Mouse (Mus musculus) hindbrain, postnatal 0 days (tissue): ENCODE measurements at regions not wholly inside any gene's neighbourhood (a gene's known extent, or its start where the extent isn't known, plus 50 kb on each side); places are given as distances from the start of the nearest gene placed in this dataset.

Experiments
- ATAC-seq: fragments of 200-750 bp; cut with Nextera tagmentation; 2 replicates; pipeline ENCODE4 v1.8.0; 2017; ENCODE audit warnings: mild to moderate bottlenecking, moderate TSS enrichment, moderate library complexity
- DNase-seq: peaks from one replicate; pipeline ENCODE4 v3.0.0-alpha.2; 2015; ENCODE audit warnings: low spot score
- H3K27ac ChIP-seq: fragments of 300-500 bp; sonication (generic); 2 replicates; pipeline ENCODE4 v1.5.1; 2014; ENCODE audit warnings: mild to moderate bottlenecking
- H3K27me3 ChIP-seq: fragments of 300-500 bp; sonication (generic); 2 replicates; pipeline ENCODE4 v1.6.1; 2014; ENCODE audit warnings: low read length, mixed read lengths; ENCODE audit not compliant: insufficient read depth
- H3K36me3 ChIP-seq: fragments of 300-500 bp; sonication (generic); 2 replicates; pipeline ENCODE4 v1.6.1; 2014; ENCODE audit warnings: low read length, mixed read lengths; ENCODE audit not compliant: insufficient read depth
- H3K4me1 ChIP-seq: fragments of 300-500 bp; sonication (generic); 2 replicates; pipeline ENCODE4 v1.6.1; 2014; ENCODE audit warnings: antibody characterized with exemption, low read length, mixed read lengths; ENCODE audit not compliant: insufficient read depth
- H3K4me2 ChIP-seq: fragments of 300-500 bp; sonication (generic); 2 replicates; pipeline ENCODE4 v1.6.1; 2014; ENCODE audit warnings: low read depth, mild to moderate bottlenecking, low read length, moderate library complexity, mixed read lengths
- H3K4me3 ChIP-seq: fragments of 300-500 bp; sonication (generic); 2 replicates; pipeline ENCODE4 v1.5.1; 2014; ENCODE audit warnings: low read length
- H3K9ac ChIP-seq: fragments of 300-500 bp; sonication (generic); replicated peaks from 2 replicates; pipeline ENCODE4 v1.6.1; 2014; ENCODE audit warnings: mild to moderate bottlenecking, low read length, moderate library complexity, mixed read lengths
- H3K9me3 ChIP-seq: fragments of 300-500 bp; sonication (generic); 2 replicates; pipeline ENCODE4 v1.6.1; 2016; ENCODE audit warnings: low read length, mixed read lengths
- CTCF ChIP-seq: IDR thresholded peaks from 2 replicates; pipeline ENCODE4 v1.5.1; 2016; ENCODE audit warnings: antibody characterized with exemption, control low read depth, low read depth
- WGBS: fragments of 180-500 bp; shearing (Covaris S2); extraction: QIAGEN DNeasy Blood & Tissue Kit; methylation state at CpG from one replicate; pipeline ENCODE4 v1.1.7; 2014; 5-methylcytosine and 5-hydroxymethylcytosine counted together

DNA sequence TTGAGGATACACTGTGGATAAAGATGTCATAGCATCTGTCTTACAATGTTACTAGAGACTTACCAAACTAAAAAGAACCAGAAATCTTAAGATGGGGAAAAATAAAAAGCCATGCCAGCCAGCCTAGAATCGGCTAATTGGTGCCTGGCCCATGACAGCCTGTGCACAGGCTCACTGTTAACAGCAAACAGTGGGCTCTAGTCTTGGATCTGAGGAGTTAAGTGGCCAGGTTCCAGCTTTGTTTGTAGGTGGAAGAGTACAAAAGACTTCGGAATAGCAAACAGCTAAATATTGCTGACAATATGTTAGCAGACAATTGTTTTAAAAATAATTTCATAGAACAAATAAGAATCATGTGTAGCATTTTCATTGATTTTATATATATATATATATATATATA lies 228.4 kb downstream of the Rab11fip2 start:
- H3K27ac ChIP-seq, result no peak overlapping the region
- 0 out of 2 replicates have a peak, but pooled peaks cover 3% of the 10 kb centered on the region for H3K27me3 ChIP-seq
- no peaks in the 10 kb centered on the region for H3K4me1 ChIP-seq
- H3K4me2 ChIP-seq, result no peak overlapping the region
- H3K36me3 ChIP-seq, result no peaks in the 10 kb centered on the region
- H3K9me3 ChIP-seq, result no peaks in the 10 kb centered on the region
- no peak overlapping the region for H3K9ac ChIP-seq
- 81% methylated on average over 2 of the region's 2 CpGs for WGBS
- no peak overlapping the region for H3K4me3 ChIP-seq
- DNase-seq (no peak), ATAC-seq (no peak)
- TF ChIP-seq CTCF, result no peak

DNA sequence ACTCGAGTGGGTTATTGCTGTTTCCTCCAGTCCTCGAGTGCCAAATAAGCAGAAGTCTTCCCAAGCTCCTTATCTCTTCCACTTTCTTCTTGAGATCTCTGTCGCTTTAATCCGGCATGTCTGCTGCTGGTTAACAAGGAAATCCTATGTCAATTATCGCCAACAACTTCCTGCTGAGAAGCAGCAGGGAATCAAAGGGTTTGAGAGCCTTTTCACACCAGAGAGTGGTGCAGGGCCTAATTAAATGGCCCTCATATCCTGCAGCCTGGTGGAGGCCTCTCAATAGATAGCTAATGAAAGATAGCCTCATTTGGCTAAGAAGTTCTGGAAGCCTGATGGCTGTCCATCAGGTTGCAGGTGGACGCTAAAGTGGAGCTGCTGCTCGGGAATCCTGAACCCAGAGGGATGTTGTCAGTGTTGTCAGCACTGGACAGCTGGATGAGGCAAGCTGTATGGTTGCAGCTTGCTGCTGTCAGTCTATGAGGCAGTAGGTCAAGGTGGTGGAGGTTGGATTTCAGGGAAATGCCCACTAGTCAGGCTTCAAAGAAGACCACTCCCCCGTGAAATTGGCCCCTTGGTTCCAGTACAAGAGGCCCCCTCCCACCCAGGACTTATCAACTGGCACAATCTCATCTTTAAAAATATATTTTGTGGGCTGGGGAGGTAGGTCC lies 225.5 kb downstream of the Rab11fip2 start:
- H3K36me3 ChIP-seq, result no peaks in the 10 kb centered on the region
- 0 out of 2 replicates have a peak, but pooled peaks cover 2% of the 10 kb centered on the region for H3K9me3 ChIP-seq
- H3K27ac ChIP-seq, result no peak overlapping the region
- no peak overlapping the region for H3K9ac ChIP-seq
- no peaks in the 10 kb centered on the region for H3K4me1 ChIP-seq
- no peak overlapping the region for H3K4me2 ChIP-seq
- WGBS, result 19% methylated on average over 8 of the region's 8 CpGs
- peak; percentile 11 for DNase-seq
- no peak for TF ChIP-seq CTCF
- 0 out of 2 replicates have a peak, but pooled peaks cover 3% of the 10 kb centered on the region for H3K27me3 ChIP-seq
- no peak overlapping the region for H3K4me3 ChIP-seq
- no peak for ATAC-seq

DNA sequence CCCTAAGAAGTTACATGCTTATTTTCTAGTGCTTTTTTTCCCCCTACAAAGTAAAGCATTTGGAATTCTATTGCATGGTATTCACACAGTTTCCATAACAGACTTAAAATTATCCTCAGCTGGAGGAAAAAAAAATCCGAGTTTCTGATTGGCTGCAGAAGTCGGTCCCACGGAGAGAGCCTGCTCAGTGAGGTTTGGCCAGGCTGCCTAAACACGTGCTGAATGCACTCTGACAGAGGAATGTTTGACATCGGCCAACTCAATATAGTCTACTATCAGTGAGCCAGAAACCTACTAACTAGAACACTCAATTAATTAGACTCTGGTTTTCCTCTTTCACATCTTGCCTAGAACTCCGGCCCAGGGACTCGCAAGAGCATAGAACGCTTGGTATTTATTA lies 204.9 kb downstream of the Rab11fip2 start:
- TF ChIP-seq CTCF, result no peak
- Histone ChIP-seq H3K36me3 (no peaks in the 10 kb centered on the region), H3K27me3 (no peaks in the 10 kb centered on the region), H3K4me1 (no peaks in the 10 kb centered on the region), H3K4me2 (no peak overlapping the region), H3K9me3 (no peaks in the 10 kb centered on the region), H3K27ac (no peak overlapping the region), H3K4me3 (no peak overlapping the region), H3K9ac (no peak overlapping the region)
- ATAC-seq, result no peak
- DNase-seq, result no peak
- 60% methylated on average over 8 of the region's 8 CpGs for WGBS

- 17% methylated on average over 3 of the region's 3 CpGs for WGBS
Observed at GRCm38 (mm10) chr19:59742946-59743345, 200.5 kb downstream of the Rab11fip2 start.

DNA sequence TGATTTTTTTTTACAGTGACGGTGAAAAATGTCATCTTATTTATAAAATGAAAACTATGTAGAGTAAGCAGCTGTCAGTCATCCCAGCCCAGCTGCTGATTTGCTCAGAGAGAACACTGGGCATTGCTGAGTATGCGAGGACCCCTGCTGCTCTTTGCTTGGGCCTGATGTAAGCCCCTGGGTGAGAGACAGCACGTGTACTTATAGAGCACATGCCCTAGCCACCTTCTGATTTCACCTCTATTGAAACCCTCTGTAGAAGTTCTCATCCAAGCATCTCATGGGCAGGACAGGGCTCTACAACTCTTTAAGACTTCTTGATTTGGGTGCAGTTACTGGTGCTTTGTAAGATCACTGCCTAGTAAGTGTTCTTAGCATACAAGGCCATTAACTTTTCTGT lies 182.2 kb downstream of the Rab11fip2 start:
- Histone ChIP-seq H3K9me3 (no peaks in the 10 kb centered on the region), H3K4me1 (no peaks in the 10 kb centered on the region), H3K4me3 (no peak overlapping the region), H3K27me3 (no peaks in the 10 kb centered on the region), H3K9ac (no peak overlapping the region), H3K27ac (no peak overlapping the region), H3K4me2 (no peak overlapping the region), H3K36me3 (no peaks in the 10 kb centered on the region)
- 56% methylated on average over 3 of the region's 3 CpGs for WGBS
- ATAC-seq (no peak), DNase-seq (no peak)
- TF ChIP-seq CTCF, result no peak

More at GRCm38 (mm10) chr19:59742946-59743345, 200.5 kb downstream of the Rab11fip2 start:
- ATAC-seq, result 0 out of 2 replicates have a peak, but pooled peaks have one; percentile 35
- Histone ChIP-seq H3K27ac (no peak overlapping the region), H3K4me1 (no peaks in the 10 kb centered on the region), H3K9ac (no peak overlapping the region), H3K36me3 (no peaks in the 10 kb centered on the region), H3K4me3 (no peak overlapping the region), H3K9me3 (no peaks in the 10 kb centered on the region), H3K4me2 (no peak overlapping the region), H3K27me3 (no peaks in the 10 kb centered on the region)
- peak; percentile 62 for DNase-seq
- TF ChIP-seq CTCF, result peak; percentile 85

DNA sequence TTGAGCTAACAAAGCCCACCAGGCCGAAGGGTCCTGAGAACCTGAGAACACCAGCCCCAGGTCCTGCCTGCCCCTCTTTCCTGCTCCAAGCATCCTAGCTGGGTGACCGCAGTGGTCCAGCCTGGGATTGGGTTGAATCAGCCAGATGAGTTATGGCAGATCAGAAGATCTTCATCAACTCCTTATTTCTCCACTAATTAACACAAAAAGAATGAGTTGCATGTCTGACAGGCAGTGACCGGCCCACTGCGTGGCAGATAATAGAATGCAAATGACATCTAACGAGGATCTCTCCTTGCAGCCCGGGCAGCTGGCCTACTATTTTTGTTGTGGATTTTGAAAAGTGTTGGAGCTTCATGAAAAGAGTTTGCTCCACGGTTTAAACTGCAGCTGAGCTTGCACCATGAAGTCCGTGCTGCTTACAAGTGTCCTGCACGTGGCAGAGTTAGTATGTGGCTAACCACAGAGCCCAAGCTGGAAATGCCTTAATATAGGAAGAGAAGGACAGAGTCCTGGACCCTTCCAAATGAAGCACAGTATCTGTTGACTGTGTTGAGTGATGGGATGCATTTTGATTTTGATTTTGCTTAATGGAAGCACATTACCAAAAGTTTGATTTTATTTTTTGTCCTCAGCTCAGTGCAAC lies 158.9 kb downstream of the Rab11fip2 start:
- Histone ChIP-seq H3K9me3 (no peaks in the 10 kb centered on the region), H3K27me3 (no peaks in the 10 kb centered on the region), H3K4me3 (no peak overlapping the region), H3K27ac (no peak overlapping the region), H3K36me3 (no peaks in the 10 kb centered on the region), H3K4me1 (no peaks in the 10 kb centered on the region), H3K9ac (no peak overlapping the region), H3K4me2 (no peak overlapping the region)
- no peak for DNase-seq
- TF ChIP-seq CTCF, result no peak
- 40% methylated on average over 9 of the region's 9 CpGs for WGBS
- no peak for ATAC-seq

GRCm38 (mm10) chr19:59831304-59831703 lies 112.2 kb downstream of the Rab11fip2 start:
- no peak for ATAC-seq

More at GRCm38 (mm10) chr19:59831304-59831703, 112.2 kb downstream of the Rab11fip2 start:
- Histone ChIP-seq H3K4me2 (no peak overlapping the region), H3K27ac (no peak overlapping the region), H3K4me3 (no peak overlapping the region), H3K9ac (no peak overlapping the region), H3K4me1 (no peaks in the 10 kb centered on the region), H3K9me3 (no peaks in the 10 kb centered on the region), H3K27me3 (no peaks in the 10 kb centered on the region), H3K36me3 (no peaks in the 10 kb centered on the region)
- 88% methylated on average over 4 of the region's 4 CpGs for WGBS
- no peak for DNase-seq
- TF ChIP-seq CTCF, result no peak
